Mouse (Mus musculus) mouse trophoblast stem cell (cell line): ENCODE measurements around the gene Smyd4.

Source experiments
- in situ Hi-C, 2 experiments: fragments of 300-500 bp; cut with MseI, MboI; formaldehyde crosslinking; loops; 2 replicates in 1 of 2; 3 replicates in 1 of 2; pipeline ENCODE4 v1.15.1; 2025

Gene Smyd4

DNA sequence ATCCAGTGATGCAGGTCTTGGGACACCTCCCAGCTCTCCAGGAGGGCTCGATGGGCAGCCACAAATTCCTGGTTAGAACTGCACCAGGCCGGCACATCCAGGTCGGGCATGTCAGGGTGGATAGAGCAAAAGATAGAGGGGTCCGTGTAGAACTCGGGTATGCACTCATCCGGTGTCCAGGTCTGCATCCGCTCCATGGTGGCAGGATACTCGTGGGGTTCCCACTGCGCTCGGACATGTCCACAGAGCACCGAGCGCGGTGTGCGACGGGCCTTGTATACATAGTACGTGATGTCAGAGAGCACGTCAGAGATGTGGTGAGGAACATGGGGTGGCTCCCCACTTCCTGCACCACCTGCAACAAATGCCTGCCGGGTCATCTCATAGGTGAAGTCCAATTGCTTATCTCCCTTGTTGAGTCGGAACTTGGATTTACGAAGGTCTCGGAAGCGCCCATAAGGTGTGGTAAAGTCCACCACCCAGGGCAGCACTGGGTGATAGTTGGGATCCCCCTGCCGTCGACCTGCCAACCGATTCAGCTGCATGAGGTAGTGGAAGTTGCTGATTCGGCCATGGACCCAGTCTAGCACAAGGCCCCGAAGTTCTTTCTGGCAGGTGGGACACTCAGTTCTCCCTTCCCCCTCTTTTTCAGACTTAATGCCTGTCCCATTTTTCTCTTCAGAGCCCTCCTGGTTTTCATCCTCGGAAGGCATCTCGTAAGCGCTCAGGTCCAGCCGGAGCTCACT lies 104.8 kb downstream of the Smyd4 start:
- in situ Hi-C loops, result no loop called here

DNA sequence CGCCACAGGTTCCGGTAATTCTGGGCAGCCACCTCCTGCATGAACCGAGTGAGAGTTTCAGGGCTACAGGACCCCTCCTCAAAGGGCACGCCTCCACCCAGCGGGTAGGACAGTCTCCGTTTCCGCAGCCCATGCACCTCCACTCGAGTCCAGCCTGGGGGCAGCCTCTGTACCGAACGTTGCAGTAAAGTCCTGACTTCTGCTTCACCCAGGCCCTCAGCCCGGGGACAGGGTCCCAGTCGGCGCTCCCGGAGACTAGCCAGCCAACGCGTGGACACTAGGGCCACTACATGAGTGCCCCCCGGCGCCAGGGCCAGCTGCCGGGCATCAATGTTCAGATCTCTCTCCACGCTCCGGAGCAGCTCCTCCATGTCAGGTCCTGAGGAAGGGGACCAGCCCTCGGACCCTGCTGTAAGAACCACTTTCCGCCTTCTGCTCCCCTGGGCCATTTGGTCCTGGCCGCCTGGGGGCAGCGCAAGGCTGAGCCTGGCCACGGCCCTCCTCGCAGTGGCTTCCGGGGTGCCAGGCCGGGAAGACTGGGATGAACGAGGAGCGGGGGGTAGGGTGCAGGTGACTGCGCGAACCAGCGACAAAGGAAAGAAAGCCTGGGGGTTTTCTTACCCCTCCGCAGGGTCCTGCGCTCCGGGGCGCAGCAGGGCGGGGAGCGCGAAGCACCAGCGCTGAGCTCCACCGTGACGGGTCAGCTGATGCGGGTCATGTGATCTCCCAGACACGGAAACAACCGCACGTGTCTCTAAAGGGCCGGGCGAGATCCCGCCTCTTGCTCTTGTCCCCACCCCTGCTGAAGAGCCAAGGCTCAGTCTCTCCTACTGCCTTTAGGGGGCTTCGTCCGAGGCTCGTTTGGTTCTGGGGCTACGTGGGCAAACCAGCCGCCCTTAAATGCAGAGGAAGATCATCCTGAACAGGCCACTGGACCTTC lies 106.0 kb downstream of the Smyd4 start, which contains the start of gene Wdr81:
Wdr81 (minus strand) TSS at position 727 of the 940 bp plus-strand sequence.
- in situ Hi-C loops, result no loop called here
